Mouse (Mus musculus) ES-E14 (cell line): Measurements from ENCODE around the gene Mllt11.

Experiments
- CHD2 ChIP-seq: IDR thresholded peaks from 2 replicates; pipeline ENCODE4 v1.6.1; 2014; ENCODE audit warnings: mild to moderate bottlenecking, low read depth, low read length, inconsistent platforms
- HCFC1 ChIP-seq: IDR thresholded peaks from 2 replicates; pipeline ENCODE4 v1.6.1; 2012; ENCODE audit warnings: low read length, inconsistent platforms, borderline replicate concordance; ENCODE audit not compliant: insufficient read depth
- MAFK ChIP-seq: IDR thresholded peaks from 2 replicates; pipeline ENCODE4 v1.6.1; 2014; ENCODE audit warnings: mild to moderate bottlenecking, low read depth, low read length, inconsistent platforms; ENCODE audit not compliant: insufficient read depth
- ZC3H11A ChIP-seq: IDR thresholded peaks from 2 replicates; pipeline ENCODE4 v1.6.1; 2012; ENCODE audit warnings: low read depth, mild to moderate bottlenecking, inconsistent platforms, low read length, borderline replicate concordance
- ZNF384 ChIP-seq: IDR thresholded peaks from 2 replicates; pipeline ENCODE4 v1.6.1; 2012; ENCODE audit warnings: low read depth, low read length, inconsistent platforms

- no peak for TF ChIP-seq CHD2
- TF ChIP-seq HCFC1 = no peak
- no peak for TF ChIP-seq ZC3H11A
- TF ChIP-seq ZNF384 = no peak
- no peak for TF ChIP-seq MAFK
Measured at GRCm38 (mm10) chr3:95195772-95196171, 36.2 kb downstream of the Mllt11 start.
